Mouse (Mus musculus): ENCODE measurements at regions not wholly inside any gene's neighbourhood (a gene's known extent, or its start where the extent isn't known, plus 50 kb on each side); places are given as distances from the start of the nearest gene placed in this dataset.

GRCm38 (mm10) chr3:52815497-52815896 is 201.5 kb downstream of the Cog6 start:
- no peak for DNase-seq (ENCODE audit: low read depth, low spot score)

GRCm38 (mm10) chr3:52802324-52802723 is 214.7 kb downstream of the Cog6 start:
- no peak for DNase-seq (ENCODE audit: low read depth, low spot score)

GRCm38 (mm10) chr3:52801446-52801845 is 215.6 kb downstream of the Cog6 start:
- no peak for DNase-seq (ENCODE audit: low read depth, low spot score)

- DNase-seq (ENCODE audit: low read depth, low spot score), result peak; percentile 37
These were observed 216.4 kb downstream of the Cog6 start for GRCm38 (mm10) chr3:52800673-52801072.

GRCm38 (mm10) chr3:52797801-52798200 is 219.2 kb downstream of the Cog6 start:
- DNase-seq (ENCODE audit: low read depth, low spot score), result peak; percentile 81

GRCm38 (mm10) chr3:52797164-52797563 is 219.9 kb downstream of the Cog6 start:
- no peak for DNase-seq (ENCODE audit: low read depth, low spot score)

GRCm38 (mm10) chr3:52794218-52794617 is 222.8 kb downstream of the Cog6 start:
- no peak for DNase-seq (ENCODE audit: low read depth, low spot score)

GRCm38 (mm10) chr3:52792801-52793200 is 224.2 kb downstream of the Cog6 start:
- no peak for DNase-seq (ENCODE audit: low read depth, low spot score)

- no peak for DNase-seq (ENCODE audit: low read depth, low spot score)
These were observed 224.9 kb downstream of the Cog6 start for GRCm38 (mm10) chr3:52792121-52792520.

GRCm38 (mm10) chr3:52790942-52791341 is 226.1 kb downstream of the Cog6 start:
- DNase-seq (ENCODE audit: low read depth, low spot score), result no peak

- DNase-seq (ENCODE audit: low read depth, low spot score), result no peak
These were observed 228.9 kb downstream of the Cog6 start for GRCm38 (mm10) chr3:52787964-52788760.

- DNase-seq (ENCODE audit: low read depth, low spot score), result no peak
These were observed 231.4 kb downstream of the Cog6 start for GRCm38 (mm10) chr3:52785595-52785994.

GRCm38 (mm10) chr3:52784476-52784875 is 232.6 kb downstream of the Cog6 start:
- DNase-seq (ENCODE audit: low read depth, low spot score), result no peak

GRCm38 (mm10) chr3:52782576-52782975 is 234.5 kb downstream of the Cog6 start:
- no peak for DNase-seq (ENCODE audit: low read depth, low spot score)

GRCm38 (mm10) chr3:52781521-52781920 is 235.5 kb downstream of the Cog6 start:
- DNase-seq (ENCODE audit: low read depth, low spot score), result no peak

GRCm38 (mm10) chr3:52780356-52780755 is 236.7 kb downstream of the Cog6 start:
- DNase-seq (ENCODE audit: low read depth, low spot score), result no peak

GRCm38 (mm10) chr3:52775875-52776274 is 241.2 kb downstream of the Cog6 start:
- peak; percentile 56 for DNase-seq (ENCODE audit: low read depth, low spot score)

- DNase-seq (ENCODE audit: low read depth, low spot score), result no peak
These were observed 241.9 kb downstream of the Cog6 start for GRCm38 (mm10) chr3:52775156-52775555.

GRCm38 (mm10) chr3:52774734-52775133 is 242.3 kb downstream of the Cog6 start:
- DNase-seq (ENCODE audit: low read depth, low spot score), result peak; percentile 43

GRCm38 (mm10) chr3:52767276-52767675 is 249.8 kb downstream of the Cog6 start:
- no peak for DNase-seq (ENCODE audit: low read depth, low spot score)

GRCm38 (mm10) chr3:52766841-52767240 is 250.2 kb downstream of the Cog6 start:
- no peak for DNase-seq (ENCODE audit: low read depth, low spot score)

- no peak for DNase-seq (ENCODE audit: low read depth, low spot score)
These were observed 252.9 kb downstream of the Cog6 start for GRCm38 (mm10) chr3:52764166-52764565.

GRCm38 (mm10) chr3:52763660-52764059 is 253.4 kb downstream of the Cog6 start:
- no peak for DNase-seq (ENCODE audit: low read depth, low spot score)

- no peak for DNase-seq (ENCODE audit: low read depth, low spot score)
These were observed 254.5 kb downstream of the Cog6 start for GRCm38 (mm10) chr3:52762549-52762948.

Measured in brain, adult 2 months (tissue).